ENCODE assay signal across 26 mouse cellular contexts in the genomic region with DNA sequence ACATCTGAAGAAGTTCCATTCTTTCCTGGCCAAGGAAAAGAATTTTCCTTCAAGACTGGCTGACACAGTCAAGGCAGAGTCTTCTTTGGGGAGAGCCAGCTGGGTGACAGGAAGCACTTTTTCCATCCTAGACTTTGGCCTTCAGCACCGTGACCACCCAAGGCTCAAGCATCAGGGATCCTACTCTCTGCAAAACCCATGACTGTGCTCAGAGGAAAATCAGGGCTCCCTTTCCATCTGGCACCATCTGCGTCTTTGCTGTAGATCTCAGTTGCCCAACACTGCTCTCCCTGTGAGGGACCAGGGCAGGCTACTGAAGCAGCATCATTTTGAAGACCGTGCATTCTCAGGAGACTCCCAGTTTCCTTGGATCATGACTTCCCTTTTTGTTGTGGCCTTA. TPM values are rescaled to one million over a fixed set of nuclear protein-coding genes. Genes with fewer than 3 reads are reported as not detected.
DNase-seq lines count a peak whose midpoint lies in the region; ATAC-seq and TF ChIP-seq lines count a peak whose summit lies in the region.
"Had no signal": no experiment of that assay in that cellular context is flagged by ENCODE, and none has a peak within 500 bp of the region (broad histone marks: within the 10 kb centered on the region; RNA-seq: fewer than 3 reads in every experiment).

No protein-coding gene starts in this region.

- TF ChIP-seq CTCF in kidney, postnatal 0 days (IDR thresholded peaks at IDR 0.05; ENCODE audit: low read depth), result no peak
- no peak for TF ChIP-seq CTCF in CH12.LX (conservative IDR thresholded peaks at IDR 0.05 in 1 of 2, IDR thresholded peaks at IDR 0.05 in 1 of 2; ENCODE audit: low read depth in 2 of 2, low read length in 2 of 2)

- H3K4me1 ChIP-seq in kidney, postnatal 0 days (replicated peaks; ENCODE audit: insufficient read depth, low read length), result no peaks in the 10 kb centered on the region
- H3K4me1 ChIP-seq in kidney, embryonic 14.5 days (ENCODE audit: control insufficient read depth, insufficient read depth, low read length), result no peaks in the 10 kb centered on the region; the same call in 1 of the 2 replicates
- H3K4me1 ChIP-seq in CH12.LX (ENCODE audit: control insufficient read depth in 1 of 2, insufficient read depth in 2 of 2), result peaks cover 19 to 30% of the 10 kb centered on the region in 2 experiments
- no peaks in the 10 kb centered on the region for H3K4me1 ChIP-seq in intestine, embryonic 15.5 days (replicated peaks)
- H3K4me1 ChIP-seq: forebrain, embryonic 12.5 days; hindbrain, embryonic 15.5 days had no signal

- in situ Hi-C loops in CH12.LX (cut with MboI; ENCODE audit: low pct_ligation_motif_present, low pct_unique_long_range_greater_than_20kb, low sequenced_read_pairs), result loop anchor here (5.0 to 25.0 kb wide), 3 partner anchors 226 to 608 kb away; no protein-coding TSS in a partner anchor

- no peak overlapping the region for H3K27ac ChIP-seq in kidney, postnatal 0 days
- H3K27ac ChIP-seq in kidney, embryonic 14.5 days (ENCODE audit: low read depth, low read length), result no peak overlapping the region
- H3K27ac ChIP-seq in CH12.LX (ENCODE audit: insufficient read depth, low read depth), result no peak overlapping the region
- H3K27ac ChIP-seq in intestine, embryonic 15.5 days, result no peak overlapping the region
- H3K27ac ChIP-seq: forebrain, embryonic 12.5 days; hindbrain, embryonic 15.5 days had no signal

- ATAC-seq in kidney, postnatal 0 days (replicated peaks; ENCODE audit: low FRiP score, low read depth), result no peak
- no peak for ATAC-seq in kidney, embryonic 14.5 days (ENCODE audit: low FRiP score, low TSS enrichment)
- ATAC-seq in intestine, embryonic 15.5 days, result no peak
- ATAC-seq: intestine, embryonic 16.5 days; midbrain, embryonic 16.5 days had no signal

- TF ChIP-seq RAD21 in CH12.LX (IDR thresholded peaks at IDR 0.05; ENCODE audit: low read depth, low read length), result no peak

- dilution Hi-C loops in CH12.LX (cut with MboI; ENCODE audit: extremely low pct_ligation_motif_present, extremely low pct_unique_long_range_greater_than_20kb, low sequenced_read_pairs), result no loop called here

- intact Hi-C loops in heart, postnatal 36 days (cut with DNase I), result no loop called here

- DNase-seq in heart, adult 11 months, result peak; percentile 98
- no peak for DNase-seq in heart, postnatal 36 days
- DNase-seq in kidney, postnatal 0 days (ENCODE audit: low spot score), result peak; percentile 22
- no peak for DNase-seq in CH12.LX (ENCODE audit: extremely low read depth)
- peak; percentile 76 for DNase-seq in gastrocnemius, postnatal 25 days
- DNase-seq: adrenal gland, adult 2 months; cerebellum, adult 8-10 months; lung, embryonic 14.5 days; right cerebral cortex, postnatal 14 days; thymus, postnatal 4 days had no signal

- TF ChIP-seq POLR2A in CH12.LX (IDR thresholded peaks at IDR 0.05; ENCODE audit: low read depth, low read length), result no peak

- no peak overlapping the region for H3K9ac ChIP-seq in kidney, postnatal 0 days (ENCODE audit: low read depth, low read length)
- no peak overlapping the region for H3K9ac ChIP-seq in kidney, embryonic 14.5 days (ENCODE audit: low read depth, low read length)
- H3K9ac ChIP-seq in CH12.LX (ENCODE audit: insufficient read depth, low read depth), result no peak overlapping the region
- no peak overlapping the region for H3K9ac ChIP-seq in intestine, embryonic 15.5 days
- H3K9ac ChIP-seq: forebrain, embryonic 12.5 days; hindbrain, embryonic 15.5 days; lung, embryonic 14.5 days had no signal

- TF ChIP-seq EP300 in CH12.LX (IDR thresholded peaks at IDR 0.05; ENCODE audit: low read length), result 0 out of 2 replicates have a peak, but pooled peaks have one; percentile 11

- no peak overlapping the region for H3K4me2 ChIP-seq in kidney, postnatal 0 days (ENCODE audit: low read length)
- no peak overlapping the region for H3K4me2 ChIP-seq in kidney, embryonic 14.5 days (replicated peaks; ENCODE audit: low read depth, low read length)
- H3K4me2 ChIP-seq in CH12.LX (ENCODE audit: insufficient read depth, low read depth, poor library complexity, severe bottlenecking), result no peak overlapping the region
- H3K4me2 ChIP-seq in intestine, embryonic 15.5 days (replicated peaks), result no peak overlapping the region
- H3K4me2 ChIP-seq: forebrain, embryonic 12.5 days; hindbrain, embryonic 15.5 days; liver, embryonic 11.5 days; lung, embryonic 14.5 days had no signal

- no peaks in the 10 kb centered on the region for H3K36me3 ChIP-seq in kidney, postnatal 0 days (ENCODE audit: insufficient read depth, low read length)
- no peaks in the 10 kb centered on the region for H3K36me3 ChIP-seq in kidney, embryonic 14.5 days (ENCODE audit: control insufficient read depth, insufficient read depth, low read length)
- H3K36me3 ChIP-seq in CH12.LX (replicated peaks in 1 of 2; ENCODE audit: control insufficient read depth in 1 of 2, insufficient read depth in 1 of 2, low read length in 1 of 2), result no peaks in the 10 kb centered on the region
- no peaks in the 10 kb centered on the region for H3K36me3 ChIP-seq in intestine, embryonic 15.5 days
- H3K36me3 ChIP-seq: forebrain, embryonic 12.5 days; hindbrain, embryonic 15.5 days had no signal

- no peaks in the 10 kb centered on the region for H3K27me3 ChIP-seq in kidney, postnatal 0 days (ENCODE audit: insufficient read depth, low read length)
- no peaks in the 10 kb centered on the region for H3K27me3 ChIP-seq in kidney, embryonic 14.5 days (ENCODE audit: control insufficient read depth, insufficient read depth, low read length)
- H3K27me3 ChIP-seq in CH12.LX (replicated peaks), result no peaks in the 10 kb centered on the region
- no peaks in the 10 kb centered on the region for H3K27me3 ChIP-seq in intestine, embryonic 15.5 days (replicated peaks)
- H3K27me3 ChIP-seq: forebrain, embryonic 12.5 days; hindbrain, embryonic 15.5 days had no signal

- H3K9me3 ChIP-seq in kidney, postnatal 0 days (replicated peaks; ENCODE audit: low read length), result no peaks in the 10 kb centered on the region
- H3K9me3 ChIP-seq in kidney, embryonic 14.5 days (ENCODE audit: control insufficient read depth, low read length), result 0 out of 2 replicates have a peak, but pooled peaks cover 6% of the 10 kb centered on the region
- peaks cover 10% of the 10 kb centered on the region for H3K9me3 ChIP-seq in CH12.LX (replicated peaks; ENCODE audit: low read length)
- no peaks in the 10 kb centered on the region for H3K9me3 ChIP-seq in intestine, embryonic 15.5 days
- H3K9me3 ChIP-seq: forebrain, embryonic 12.5 days; hindbrain, embryonic 15.5 days; megakaryocyte, embryonic 14.5 days had no signal

- H3K79me2 ChIP-seq in CH12.LX (replicated peaks; ENCODE audit: control insufficient read depth, extremely low read depth, insufficient read depth, poor library complexity, severe bottlenecking), result no peaks in the 10 kb centered on the region

- 74% methylated on average over 3 of the region's 3 CpGs for WGBS in kidney, postnatal 0 days
- WGBS in kidney, embryonic 14.5 days, result 77% methylated on average over 3 of the region's 3 CpGs
- whole genome bisulfite sequencing in intestine, embryonic 15.5 days, result 84% methylated on average over 3 of the region's 3 CpGs

- H3K4me3 ChIP-seq in kidney, postnatal 0 days (replicated peaks; ENCODE audit: low read depth, low read length), result no peak overlapping the region
- no peak overlapping the region for H3K4me3 ChIP-seq in kidney, embryonic 14.5 days (ENCODE audit: low read length)
- H3K4me3 ChIP-seq in CH12.LX (replicated peaks in 1 of 3; ENCODE audit: low read depth in 2 of 3, low read length in 2 of 3, poor library complexity in 1 of 3), result no peak overlapping the region
- no peak overlapping the region for H3K4me3 ChIP-seq in intestine, embryonic 15.5 days (replicated peaks)
- H3K4me3 ChIP-seq: forebrain, embryonic 12.5 days; hindbrain, embryonic 15.5 days; megakaryocyte, embryonic 14.5 days had no signal

TF ChIP-seq in CH12.LX, 34 proteins besides CTCF, POLR2A, EP300 and RAD21:
- TF ChIP-seq TCF12 (IDR thresholded peaks at IDR 0.05; ENCODE audit: low read depth, low read length) (no peak), SIN3A (IDR thresholded peaks at IDR 0.05; ENCODE audit: low read length) (no peak), RCOR1 (conservative IDR thresholded peaks at IDR 0.05; ENCODE audit: low read depth, low read length) (no peak), HCFC1 (IDR thresholded peaks at IDR 0.05; ENCODE audit: low read depth, low read length) (no peak)

RNA-seq across cellular contexts. Expression of a gene that starts 51.1 kb away (rescaled TPM):
- total RNA-seq in heart, postnatal 36 days (2021), result not detected
- polyA plus RNA-seq in kidney, postnatal 0 days (2015; fragmentation: Nextera tagmentation; extraction: Ambion mirVana), result not detected in 2 replicates
- polyA plus RNA-seq in kidney, embryonic 14.5 days (2014; fragmentation: Nextera tagmentation; extraction: Ambion mirVana), result not detected in 2 replicates
- total RNA-seq in CH12.LX (2012; rRNA removed) (not detected in 2 replicates), CH12.LX (2014; rRNA removed) (not detected in 2 replicates)
- polyA plus RNA-seq in CH12.LX (2012; ENCODE audit: insufficient read length, low read depth), result 0.29 and 0.44 TPM in 2 replicates
- not detected for total RNA-seq in gastrocnemius, postnatal 25 days (2021)
- polyA plus RNA-seq in intestine, embryonic 15.5 days (2015; fragmentation: Nextera tagmentation; extraction: Ambion mirVana), result not detected in 2 replicates
- total RNA-seq: adrenal gland, adult 2 months; heart, postnatal 14 days; layer of hippocampus, postnatal 14 days; neutrophil, adult 5-6 weeks had no signal
- polyA plus RNA-seq: adrenal gland, adult 2 months; cortical plate, adult 2 months; embryonic facial prominence, embryonic 11.5 days; forebrain, embryonic 12.5 days; hindbrain, embryonic 15.5 days; intestine, embryonic 16.5 days; limb, embryonic 11.5 days; liver, embryonic 11.5 days; lung, embryonic 14.5 days; midbrain, embryonic 16.5 days; spleen, adult 2 months; stomach, embryonic 14.5 days had no signal

Comparison
In these comparisons a context has a peak if more than half of its experiments do, and no peak if none do; other contexts are left out.
1. DNase-seq: peak in heart, adult 11 months (single experiment), kidney, postnatal 0 days (single experiment) and gastrocnemius, postnatal 25 days (single experiment); none in heart, postnatal 36 days (0 of 2) and CH12.LX (single experiment).